Mouse (Mus musculus) MEL (cell line): ENCODE measurements at regions not wholly inside any gene's neighbourhood (a gene's known extent, or its start where the extent isn't known, plus 50 kb on each side); places are given as distances from the start of the nearest gene placed in this dataset.

ENCODE experiments used
- CTCF ChIP-seq, 3 experiments: IDR thresholded peaks in 2 of 3; conservative IDR thresholded peaks in 1 of 3; 2 replicates each; pipeline ENCODE4 v1.5.1; 2011 to 2012; ENCODE audit warnings: low read length in 3 of 3, low read depth in 2 of 3, mild to moderate bottlenecking in 2 of 3, improper control_type of control experiment in 1 of 3, inconsistent platforms in 1 of 3, mixed read lengths in 1 of 3, moderate library complexity in 1 of 3; ENCODE audit not compliant: control insufficient read depth in 1 of 3, insufficient read depth in 1 of 3, poor library complexity in 1 of 3, severe bottlenecking in 1 of 3
- EP300 ChIP-seq, 2 experiments: IDR thresholded peaks; 2 replicates each; pipeline ENCODE4 v1.6.1; 2011; ENCODE audit warnings: improper control_type of control experiment in 2 of 2, low read length in 2 of 2, low read depth in 1 of 2, mild to moderate bottlenecking in 1 of 2
- GATA1 ChIP-seq: IDR thresholded peaks from 2 replicates; pipeline ENCODE4 v1.6.1; 2011; ENCODE audit warnings: low read depth, low read length, improper control_type of control experiment
- MAX ChIP-seq: IDR thresholded peaks from 2 replicates; pipeline ENCODE4 v1.6.1; 2011; ENCODE audit warnings: low read length, improper control_type of control experiment
- ZNF384 ChIP-seq: IDR thresholded peaks from 2 replicates; pipeline ENCODE4 v1.6.1; 2012; ENCODE audit warnings: low read depth, mild to moderate bottlenecking, inconsistent platforms, low read length, improper control_type of control experiment

DNA sequence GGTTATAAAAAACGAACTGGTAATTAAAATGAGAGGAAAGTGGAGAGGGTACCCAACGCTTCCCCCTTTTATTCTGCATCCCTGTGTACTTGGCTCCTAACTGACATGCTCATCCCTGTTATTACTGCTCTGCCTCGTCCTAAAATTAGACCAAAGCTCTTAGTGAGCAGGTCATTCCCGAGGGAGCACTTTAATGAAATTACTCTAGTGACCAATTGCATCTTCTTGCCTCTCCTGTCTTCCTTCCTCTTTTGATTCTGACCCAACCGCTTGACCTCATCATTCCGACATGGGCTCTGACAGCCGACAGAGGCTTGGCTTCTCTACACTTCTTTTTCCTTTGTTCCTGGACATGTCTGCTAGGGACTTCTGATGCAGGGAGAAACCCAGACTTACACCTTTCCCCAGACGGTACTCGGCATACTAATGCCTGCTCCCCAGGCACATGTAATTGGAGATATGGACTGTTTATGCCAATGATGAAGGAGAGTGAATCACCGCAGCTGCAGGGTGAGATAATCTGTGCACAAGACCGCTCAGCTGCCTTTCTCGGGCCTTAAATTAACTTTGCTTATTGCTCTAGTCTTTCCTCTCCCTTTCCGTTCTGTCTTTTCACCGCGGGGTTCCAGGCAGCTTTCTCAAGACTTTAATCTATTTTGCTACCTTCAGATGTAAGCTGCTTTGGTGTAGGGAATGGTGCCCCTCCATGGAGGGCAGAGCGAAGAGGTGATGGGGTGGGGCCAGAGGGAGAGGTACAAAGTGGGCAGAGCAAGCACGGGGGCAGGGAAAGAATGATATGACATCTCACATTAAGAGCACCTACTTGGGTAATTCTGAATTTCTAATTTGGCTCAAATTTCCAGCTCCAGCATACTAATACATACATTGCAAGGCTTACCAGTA is 66.1 kb upstream of the 4930583I09Rik start:
- no peak for TF ChIP-seq MAX
- no peak for TF ChIP-seq ZNF384
- no peak for TF ChIP-seq GATA1
- TF ChIP-seq CTCF (IDR thresholded peaks at IDR 0.05 in 2 of 3, conservative IDR thresholded peaks at IDR 0.05 in 1 of 3; ENCODE audit: control insufficient read depth in 1 of 3, insufficient read depth in 1 of 3, low read depth in 2 of 3, low read length in 3 of 3, poor library complexity in 1 of 3, severe bottlenecking in 1 of 3): no peak
- no peak for TF ChIP-seq EP300 (IDR thresholded peaks at IDR 0.05; ENCODE audit: low read depth in 1 of 2, low read length in 2 of 2)
